Mouse (Mus musculus): ENCODE results near the gene Catsper1. TPM values are rescaled to one million over a fixed set of nuclear protein-coding genes. Genes with fewer than 3 reads are reported as not detected.

Catsper1 gene
- polyA plus RNA-seq, 1 experiment from 2014 or later: not detected

GRCm38 (mm10) chr19:5388011-5388441 lies 52.5 kb downstream of the Catsper1 start:
- under 1% methylated on average over 42 of the region's 43 CpGs for WGBS

GRCm38 (mm10) chr19:5388588-5389242 lies 53.2 kb downstream of the Catsper1 start, which contains the start of gene Sart1:
Sart1 (minus strand) TSS chr19:5388703.
- H3K4me1 ChIP-seq: peaks cover 26% of the 10 kb centered on the region
- peak within 1 kb of the TSS; percentile 72 for H3K4me2 ChIP-seq
- H3K36me3 ChIP-seq: peaks cover 21% of the 10 kb centered on the region
- peak within 1 kb of the TSS; percentile 79 for H3K4me3 ChIP-seq (replicated peaks)
- peak; percentile 95 for ATAC-seq (ENCODE audit: insufficient read depth, low FRiP score, low read depth)
- H3K9ac ChIP-seq: peak within 1 kb of the TSS; percentile 66
- H3K27ac ChIP-seq: peak within 1 kb of the TSS; percentile 89
- H3K9me3 ChIP-seq: no peaks in the 10 kb centered on the region
- 1% methylated on average over 43 of the region's 43 CpGs for WGBS
- H3K27me3 ChIP-seq (replicated peaks): no peaks in the 10 kb centered on the region

More at GRCm38 (mm10) chr19:5388011-5388441, 52.5 kb downstream of the Catsper1 start:
- peak; percentile 25; the same call in 1 of the 2 replicates for ATAC-seq (ENCODE audit: insufficient read depth, low FRiP score, low read depth)
- peak overlapping the region; percentile 66 for H3K9ac ChIP-seq
- peaks cover 26% of the 10 kb centered on the region for H3K4me1 ChIP-seq
- no peaks in the 10 kb centered on the region for H3K27me3 ChIP-seq (replicated peaks)
- peaks cover 28% of the 10 kb centered on the region for H3K36me3 ChIP-seq
- H3K4me2 ChIP-seq: peak overlapping the region; percentile 72
- peak overlapping the region; percentile 70 for H3K27ac ChIP-seq
- peak overlapping the region; percentile 79 for H3K4me3 ChIP-seq (replicated peaks)
- H3K9me3 ChIP-seq: no peaks in the 10 kb centered on the region

GRCm38 (mm10) chr19:5389647-5390046 lies 54.1 kb downstream of the Catsper1 start:
- H3K4me3 ChIP-seq (replicated peaks): peak overlapping the region; percentile 79
- H3K27me3 ChIP-seq (replicated peaks): no peaks in the 10 kb centered on the region
- peaks cover 12% of the 10 kb centered on the region for H3K36me3 ChIP-seq
- H3K4me2 ChIP-seq: peak overlapping the region; percentile 62
- no peak for ATAC-seq (ENCODE audit: insufficient read depth, low FRiP score, low read depth)
- 14% methylated on average over 12 of the region's 12 CpGs for WGBS
- H3K9ac ChIP-seq: peak overlapping the region; percentile 3; the same call in 1 of the 2 replicates
- H3K27ac ChIP-seq: peak overlapping the region; percentile 89
- no peaks in the 10 kb centered on the region for H3K9me3 ChIP-seq
- peaks cover 26% of the 10 kb centered on the region for H3K4me1 ChIP-seq

GRCm38 (mm10) chr19:5390416-5390815 lies 54.9 kb downstream of the Catsper1 start:
- Histone ChIP-seq H3K27me3 (replicated peaks) (no peaks in the 10 kb centered on the region), H3K9ac (peak overlapping the region; percentile 3; the same call in 1 of the 2 replicates), H3K9me3 (no peaks in the 10 kb centered on the region), H3K27ac (peak overlapping the region; percentile 67), H3K4me1 (peaks cover 26% of the 10 kb centered on the region), H3K4me3 (replicated peaks) (peak overlapping the region; percentile 79), H3K4me2 (peak overlapping the region; percentile 62), H3K36me3 (peaks cover 4% of the 10 kb centered on the region; the same call in 1 of the 2 replicates)
- ATAC-seq (ENCODE audit: insufficient read depth, low FRiP score, low read depth): no peak
- WGBS: 47% methylated on average over 8 of the region's 8 CpGs

- H3K27ac ChIP-seq: 0 out of 2 replicates have a peak overlapping the region, but pooled peaks have one; percentile 2
Measured at GRCm38 (mm10) chr19:5392892-5393291, 57.4 kb downstream of the Catsper1 start.

More at GRCm38 (mm10) chr19:5392892-5393291, 57.4 kb downstream of the Catsper1 start:
- H3K4me1 ChIP-seq: peaks cover 9% of the 10 kb centered on the region
- H3K9ac ChIP-seq: no peak overlapping the region
- H3K36me3 ChIP-seq: no peaks in the 10 kb centered on the region
- H3K4me3 ChIP-seq (replicated peaks): no peak overlapping the region
- no peak overlapping the region for H3K4me2 ChIP-seq
- WGBS: 43% methylated on average over 4 of the region's 4 CpGs
- ATAC-seq (ENCODE audit: insufficient read depth, low FRiP score, low read depth): no peak
- H3K9me3 ChIP-seq: no peaks in the 10 kb centered on the region
- H3K27me3 ChIP-seq (replicated peaks): no peaks in the 10 kb centered on the region

Other genes with a start within 250 kb of the Catsper1 start
- gene Yif1a, start 247.2 kb upstream of the Catsper1 start, polyA plus RNA-seq (2015; fragmentation: Nextera tagmentation; extraction: Ambion mirVana): 101 TPM in 2 replicates
- gene Cnih2, start 237.2 kb upstream of the Catsper1 start, polyA plus RNA-seq (2015; fragmentation: Nextera tagmentation; extraction: Ambion mirVana): 15.1 and 16.6 TPM in 2 replicates
- 227 and 233 TPM in 2 replicates for gene Rab1b, start 228.7 kb upstream of the Catsper1 start, polyA plus RNA-seq (2015; fragmentation: Nextera tagmentation; extraction: Ambion mirVana)
- 18.0 and 19.0 TPM in 2 replicates for gene Klc2, start 217.2 kb upstream of the Catsper1 start, polyA plus RNA-seq (2015; fragmentation: Nextera tagmentation; extraction: Ambion mirVana)
- gene Pacs1, start 62.6 kb upstream of the Catsper1 start, polyA plus RNA-seq (2015; fragmentation: Nextera tagmentation; extraction: Ambion mirVana): 18.0 and 20.6 TPM in 2 replicates
- gene Sf3b2, start 40.3 kb upstream of the Catsper1 start, polyA plus RNA-seq (2015; fragmentation: Nextera tagmentation; extraction: Ambion mirVana): 278 and 308 TPM in 2 replicates
- 2.2 and 2.9 TPM in 2 replicates for gene Gal3st3, start 37.4 kb upstream of the Catsper1 start, polyA plus RNA-seq (2015; fragmentation: Nextera tagmentation; extraction: Ambion mirVana)
- 7.9 and 13.9 TPM in 2 replicates for gene Cst6, start 13.8 kb downstream of the Catsper1 start, polyA plus RNA-seq (2015; fragmentation: Nextera tagmentation; extraction: Ambion mirVana)
- 48.0 and 51.2 TPM in 2 replicates for gene Eif1ad, start 31.0 kb downstream of the Catsper1 start, polyA plus RNA-seq (2015; fragmentation: Nextera tagmentation; extraction: Ambion mirVana)
- gene Banf1, start 31.4 kb downstream of the Catsper1 start, polyA plus RNA-seq (2015; fragmentation: Nextera tagmentation; extraction: Ambion mirVana): 433 and 441 TPM in 2 replicates
- 74.8 and 75.3 TPM in 2 replicates for gene Sart1, start 53.0 kb downstream of the Catsper1 start, polyA plus RNA-seq (2015; fragmentation: Nextera tagmentation; extraction: Ambion mirVana)
- 8.3 and 12.9 TPM in 2 replicates for gene Tsga10ip, start 66.8 kb downstream of the Catsper1 start, polyA plus RNA-seq (2015; fragmentation: Nextera tagmentation; extraction: Ambion mirVana)
- 210 and 222 TPM in 2 replicates for gene Drap1, start 89.2 kb downstream of the Catsper1 start, polyA plus RNA-seq (2015; fragmentation: Nextera tagmentation; extraction: Ambion mirVana)
- 47.8 and 49.4 TPM in 2 replicates for gene AI837181, start 89.4 kb downstream of the Catsper1 start, polyA plus RNA-seq (2015; fragmentation: Nextera tagmentation; extraction: Ambion mirVana)
- gene Fosl1, start 111.8 kb downstream of the Catsper1 start, polyA plus RNA-seq (2015; fragmentation: Nextera tagmentation; extraction: Ambion mirVana): not detected in 2 replicates
- 11.8 and 11.9 TPM in 2 replicates for gene Ccdc85b, start 122.2 kb downstream of the Catsper1 start, polyA plus RNA-seq (2015; fragmentation: Nextera tagmentation; extraction: Ambion mirVana)
- gene Fibp, start 124.9 kb downstream of the Catsper1 start, polyA plus RNA-seq (2015; fragmentation: Nextera tagmentation; extraction: Ambion mirVana): 99.4 and 99.7 TPM in 2 replicates
- 1.3 and 2.3 TPM in 2 replicates for gene Ctsw, start 132.8 kb downstream of the Catsper1 start, polyA plus RNA-seq (2015; fragmentation: Nextera tagmentation; extraction: Ambion mirVana)
- gene Efemp2, start 138.2 kb downstream of the Catsper1 start, polyA plus RNA-seq (2015; fragmentation: Nextera tagmentation; extraction: Ambion mirVana): 145 and 152 TPM in 2 replicates
- gene Mus81, start 152.7 kb downstream of the Catsper1 start, polyA plus RNA-seq (2015; fragmentation: Nextera tagmentation; extraction: Ambion mirVana): 35.6 and 36.3 TPM in 2 replicates
- gene Cfl1, start 154.7 kb downstream of the Catsper1 start, polyA plus RNA-seq (2015; fragmentation: Nextera tagmentation; extraction: Ambion mirVana): 2,358 and 2,394 TPM in 2 replicates
- not detected in 2 replicates for gene 1700020D05Rik, start 168.0 kb downstream of the Catsper1 start, polyA plus RNA-seq (2015; fragmentation: Nextera tagmentation; extraction: Ambion mirVana)
- gene Snx32, start 174.8 kb downstream of the Catsper1 start, polyA plus RNA-seq (2015; fragmentation: Nextera tagmentation; extraction: Ambion mirVana): 8.8 and 11.1 TPM in 2 replicates
- 14.6 and 17.8 TPM in 2 replicates for gene Ovol1, start 224.9 kb downstream of the Catsper1 start, polyA plus RNA-seq (2015; fragmentation: Nextera tagmentation; extraction: Ambion mirVana)
- 7.1 and 8.3 TPM in 2 replicates for gene Ap5b1, start 232.3 kb downstream of the Catsper1 start, polyA plus RNA-seq (2015; fragmentation: Nextera tagmentation; extraction: Ambion mirVana)